Mouse (Mus musculus) testis, postnatal 14 days (tissue): ENCODE measurements at regions not wholly inside any gene's neighbourhood (a gene's known extent, or its start where the extent isn't known, plus 50 kb on each side); places are given as distances from the start of the nearest gene placed in this dataset.

Source experiments
- DNase-seq: peaks from one replicate; pipeline ENCODE4 v3.0.0; 2021; ENCODE audit warnings: low spot score

- no peak for DNase-seq
These were observed 314.5 kb downstream of the Plod2 start for GRCm38 (mm10) chr9:92856410-92857083.

GRCm38 (mm10) chr9:92865822-92866221 is 323.8 kb downstream of the Plod2 start:
- no peak for DNase-seq

GRCm38 (mm10) chr9:92878589-92878988 is 336.6 kb downstream of the Plod2 start:
- no peak for DNase-seq

- DNase-seq, result no peak
These were observed 337.8 kb downstream of the Plod2 start for GRCm38 (mm10) chr9:92879812-92880211.

- no peak for DNase-seq
These were observed 340.3 kb downstream of the Plod2 start for GRCm38 (mm10) chr9:92882251-92882832.

- no peak for DNase-seq
These were observed 348.0 kb downstream of the Plod2 start for GRCm38 (mm10) chr9:92890063-92890462.

GRCm38 (mm10) chr9:92899733-92900132 is 357.7 kb downstream of the Plod2 start:
- no peak for DNase-seq

- no peak for DNase-seq
These were observed 365.1 kb downstream of the Plod2 start for GRCm38 (mm10) chr9:92907102-92907501.

- DNase-seq, result no peak
These were observed 377.4 kb downstream of the Plod2 start for GRCm38 (mm10) chr9:92919396-92919795.

GRCm38 (mm10) chr9:92930231-92930966 is 388.4 kb downstream of the Plod2 start:
- DNase-seq, result peak; percentile 4

- no peak for DNase-seq
These were observed 395.8 kb downstream of the Plod2 start for GRCm38 (mm10) chr9:92937802-92938201.

GRCm38 (mm10) chr9:92950092-92950491 is 408.1 kb downstream of the Plod2 start:
- no peak for DNase-seq

GRCm38 (mm10) chr9:92963275-92963674 is 421.3 kb downstream of the Plod2 start:
- no peak for DNase-seq

- DNase-seq, result no peak
These were observed 449.7 kb downstream of the Plod2 start for GRCm38 (mm10) chr9:92991759-92992158.

- no peak for DNase-seq
These were observed 454.1 kb downstream of the Plod2 start for GRCm38 (mm10) chr9:92996156-92996555.

- no peak for DNase-seq
These were observed 463.3 kb downstream of the Plod2 start for GRCm38 (mm10) chr9:93005182-93005953.

GRCm38 (mm10) chr9:93008511-93009302 is 466.7 kb downstream of the Plod2 start:
- DNase-seq, result no peak

- DNase-seq, result no peak
These were observed 502.4 kb downstream of the Plod2 start for GRCm38 (mm10) chr9:93044298-93044912.

GRCm38 (mm10) chr9:93072140-93072539 is 530.1 kb downstream of the Plod2 start:
- DNase-seq, result no peak

GRCm38 (mm10) chr9:93083114-93083513 is 541.1 kb downstream of the Plod2 start:
- no peak for DNase-seq

- DNase-seq, result no peak
These were observed 556.1 kb downstream of the Plod2 start for GRCm38 (mm10) chr9:93098008-93098581.
